Mouse (Mus musculus): ENCODE measurements around the gene Nectin4. TPM values are rescaled to one million over a fixed set of nuclear protein-coding genes. Genes with fewer than 3 reads are reported as not detected.

The Nectin4 gene
- polyA plus RNA-seq, 1 experiment: not detected

- TF ChIP-seq GATA1 (IDR thresholded peaks at IDR 0.05; ENCODE audit: low read length): no peak
Measured at GRCm38 (mm10) chr1:171419905-171420304, 50.0 kb downstream of the Nectin4 start.

- no peak for TF ChIP-seq GATA1 (IDR thresholded peaks at IDR 0.05; ENCODE audit: low read length)
Measured at GRCm38 (mm10) chr1:171422504-171423095, 52.7 kb downstream of the Nectin4 start.

GRCm38 (mm10) chr1:171424638-171425037 lies 54.7 kb downstream of the Nectin4 start:
- no peak for TF ChIP-seq GATA1 (IDR thresholded peaks at IDR 0.05; ENCODE audit: low read length)

- TF ChIP-seq GATA1 (IDR thresholded peaks at IDR 0.05; ENCODE audit: low read length): no peak
Measured at GRCm38 (mm10) chr1:171425126-171425525, 55.2 kb downstream of the Nectin4 start.

- TF ChIP-seq GATA1 (IDR thresholded peaks at IDR 0.05; ENCODE audit: low read length): no peak
Measured at GRCm38 (mm10) chr1:171432158-171432557, 62.3 kb downstream of the Nectin4 start.

GRCm38 (mm10) chr1:171435288-171435814 lies 65.5 kb downstream of the Nectin4 start:
- no peak for TF ChIP-seq GATA1 (IDR thresholded peaks at IDR 0.05; ENCODE audit: low read length)

- no peak for TF ChIP-seq GATA1 (IDR thresholded peaks at IDR 0.05; ENCODE audit: low read length)
Measured at GRCm38 (mm10) chr1:171435974-171436373, 66.1 kb downstream of the Nectin4 start.

- no peak for TF ChIP-seq GATA1 (IDR thresholded peaks at IDR 0.05; ENCODE audit: low read length)
Measured at GRCm38 (mm10) chr1:171437264-171438013, 67.5 kb downstream of the Nectin4 start, which contains the start of gene F11r. Gene F11r (plus strand): TSS chr1:171437535.

Other genes with a start within 250 kb of the Nectin4 start
- gene Sdhc, start 219.5 kb upstream of the Nectin4 start, polyA plus RNA-seq (2012): 51.9 and 128 TPM in 2 replicates
- gene Mpz, start 219.4 kb upstream of the Nectin4 start, polyA plus RNA-seq (2012): 0.14 TPM in 1 of 2 replicates, not detected in the other
- not detected in 2 replicates for gene Pcp4l1, start 173.8 kb upstream of the Nectin4 start, polyA plus RNA-seq (2012)
- 0.40 and 0.42 TPM in 2 replicates for gene Nr1i3, start 156.1 kb upstream of the Nectin4 start, polyA plus RNA-seq (2012)
- gene Tomm40l, start 147.6 kb upstream of the Nectin4 start, polyA plus RNA-seq (2012): 50.2 and 61.5 TPM in 2 replicates
- gene Apoa2, start 145.0 kb upstream of the Nectin4 start, polyA plus RNA-seq (2012): not detected in 2 replicates
- not detected in 2 replicates for gene Fcer1g, start 135.7 kb upstream of the Nectin4 start, polyA plus RNA-seq (2012)
- gene Adamts4, start 119.7 kb upstream of the Nectin4 start, polyA plus RNA-seq (2012): 0.09 TPM in 2 replicates
- 40.4 and 106 TPM in 2 replicates for gene Ndufs2, start 118.7 kb upstream of the Nectin4 start, polyA plus RNA-seq (2012)
- 26.9 and 32.7 TPM in 2 replicates for gene B4galt3, start 99.8 kb upstream of the Nectin4 start, polyA plus RNA-seq (2012)
- gene Ppox, start 88.9 kb upstream of the Nectin4 start, polyA plus RNA-seq (2012): 38.6 and 45.3 TPM in 2 replicates
- 49.8 and 54.4 TPM in 2 replicates for gene Usp21, start 82.1 kb upstream of the Nectin4 start, polyA plus RNA-seq (2012)
- 51.5 and 62.9 TPM in 2 replicates for gene Ufc1, start 75.1 kb upstream of the Nectin4 start, polyA plus RNA-seq (2012)
- gene Dedd, start 41.0 kb upstream of the Nectin4 start, polyA plus RNA-seq (2012): 25.2 and 28.3 TPM in 2 replicates
- 14.2 and 16.9 TPM in 2 replicates for gene Nit1, start 24.5 kb upstream of the Nectin4 start, polyA plus RNA-seq (2012)
- gene Pfdn2, start 24.4 kb upstream of the Nectin4 start, polyA plus RNA-seq (2012): 19.0 and 19.9 TPM in 2 replicates
- gene Klhdc9, start 9.3 kb upstream of the Nectin4 start, polyA plus RNA-seq (2012): 0.48 and 0.63 TPM in 2 replicates
- gene Arhgap30, start 18.9 kb downstream of the Nectin4 start, polyA plus RNA-seq (2012): 0.95 and 1.1 TPM in 2 replicates
- gene Usf1, start 41.2 kb downstream of the Nectin4 start, polyA plus RNA-seq (2012): 35.2 and 37.5 TPM in 2 replicates
- 0.22 TPM in 1 of 2 replicates, not detected in the other for gene Tstd1, start 48.8 kb downstream of the Nectin4 start, polyA plus RNA-seq (2012)
- not detected in 2 replicates for gene F11r, start 67.4 kb downstream of the Nectin4 start, polyA plus RNA-seq (2012)
- gene Alyref2, start 133.4 kb downstream of the Nectin4 start, polyA plus RNA-seq (2012): 12.2 and 15.6 TPM in 2 replicates
- gene Itln1, start 165.2 kb downstream of the Nectin4 start, polyA plus RNA-seq (2012): not detected in 2 replicates
- not detected in 2 replicates for gene Cd244a, start 189.1 kb downstream of the Nectin4 start, polyA plus RNA-seq (2012)
- gene Ly9, start 237.3 kb downstream of the Nectin4 start, polyA plus RNA-seq (2012): not detected in 2 replicates